Mouse (Mus musculus) layer of hippocampus, adult 6 months (tissue): ENCODE measurements around the gene Vipr2. TPM values are rescaled to one million over a fixed set of nuclear protein-coding genes. Genes with fewer than 3 reads are reported as not detected.

Source experiments
- long read RNA-seq, 2 experiments: library from polyadenylated mRNA; unstranded; transcript quantifications; one replicate each; pipeline ENCODE4 v2.0.0; 2019 to 2020
- microRNA-seq: library from miRNA; unstranded; fragments of <30 nt; microRNA quantifications from one replicate; pipeline ENCODE4 v1.2.0, GENCODE M21; 2020
- polyA plus RNA-seq: library from polyadenylated mRNA; unstranded; fragments of <200 nt; fragmentation: Nextera tagmentation; gene quantifications from 2 replicates; pipeline ENCODE4 v1.2.3, GENCODE M21; 2021

The Vipr2 gene
- 0.45 and 0.69 TPM in 2 replicates for polyA plus RNA-seq
- long read RNA-seq, experiment 1, partial matches to known transcripts: 0 of 1 reads
- long read RNA-seq, experiment 1, other reads (novel, unspliced or antisense): 1 of 1 reads
- long read RNA-seq, experiment 2, partial matches to known transcripts: 2 of 7 reads
- long read RNA-seq, experiment 2, other reads (novel, unspliced or antisense): 2 of 7 reads

DNA sequence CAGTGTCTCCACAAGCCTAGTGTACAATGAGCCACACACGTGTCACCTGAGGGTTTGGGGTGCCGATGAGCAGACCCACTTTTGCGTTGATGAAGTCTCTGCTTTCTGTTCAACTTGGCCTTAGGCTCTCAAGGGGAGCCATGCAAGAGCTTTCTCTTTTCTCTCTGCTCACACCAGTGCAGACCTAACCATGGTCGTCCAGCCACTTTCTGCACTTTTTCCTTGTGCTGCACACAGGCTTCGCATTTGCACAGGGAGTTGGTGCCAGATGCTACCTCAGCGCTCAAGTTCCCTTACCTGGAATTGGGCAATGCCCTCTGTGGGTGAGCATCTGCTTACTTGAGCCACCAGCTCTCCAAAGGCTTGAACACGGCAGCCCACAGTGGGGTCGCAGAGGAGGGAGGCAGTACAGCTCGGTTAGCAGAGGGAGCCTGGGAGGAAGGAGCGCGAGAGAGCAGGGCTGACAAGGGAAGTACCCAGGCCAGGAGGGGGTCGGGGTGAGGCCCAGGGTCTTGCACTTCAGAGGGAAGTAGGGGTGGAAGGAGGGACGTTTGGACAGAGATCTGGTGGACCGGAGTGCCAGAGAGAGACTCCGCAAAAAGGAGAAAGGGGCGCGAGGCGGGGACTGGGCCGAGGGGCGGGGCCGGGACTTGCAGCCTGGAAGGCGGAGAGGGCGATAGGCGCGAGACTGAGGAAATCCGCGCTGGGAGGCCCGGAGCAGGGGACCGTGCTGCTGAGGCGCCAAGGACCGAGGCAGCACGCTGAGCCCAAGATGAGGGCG, at the start of gene Vipr2:
Gene Vipr2 (plus strand): TSS at position 653 of the 781 bp plus-strand sequence.

DNA sequence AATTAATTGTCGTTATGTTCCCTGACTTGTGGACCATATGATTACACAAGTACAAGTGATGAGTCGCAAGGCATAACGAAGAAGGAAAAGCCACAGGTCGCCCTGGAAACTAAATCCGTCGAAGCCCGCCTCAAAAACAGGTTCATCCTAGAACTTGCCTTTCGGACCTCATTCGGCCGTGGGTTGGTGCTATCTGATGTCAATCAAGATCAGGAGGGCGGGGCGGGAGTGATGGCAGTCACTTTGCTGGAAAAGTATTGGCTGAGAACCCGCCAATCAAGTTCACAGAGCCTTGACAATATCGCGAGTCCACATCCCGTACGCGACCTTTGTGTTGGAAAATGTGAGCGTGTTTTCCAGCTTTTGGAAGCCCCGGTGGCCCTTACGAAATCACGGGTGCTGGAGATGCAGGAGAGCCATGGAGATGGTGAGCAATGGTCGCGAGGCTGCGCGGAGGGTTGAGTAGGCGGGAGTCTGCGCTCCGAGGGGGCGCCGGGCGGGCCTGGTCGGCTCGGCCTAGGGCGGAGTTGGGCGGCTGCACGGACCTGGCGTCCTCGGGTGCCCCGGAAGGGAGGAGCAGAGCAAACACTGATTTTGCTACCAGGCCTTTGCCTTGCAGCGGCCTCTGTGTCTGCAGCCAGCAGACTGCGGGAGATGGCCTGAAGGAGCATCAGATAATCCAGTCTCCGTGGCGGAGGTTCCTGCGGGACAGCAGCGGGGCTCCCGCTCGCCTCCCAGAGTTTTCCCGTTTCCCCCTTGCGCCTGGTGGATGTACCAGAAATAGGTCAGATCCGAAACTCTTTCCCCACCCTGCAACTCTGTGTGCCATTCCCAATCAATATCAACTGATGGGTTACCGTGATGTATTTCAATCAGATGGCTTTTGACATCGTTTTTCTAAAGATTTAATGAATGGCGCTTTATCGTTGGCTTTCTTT, 29.8 kb upstream of the Vipr2 start, which contains the start of gene Zfp386:
Gene Zfp386 (plus strand): TSS at position 285 of the 938 bp plus-strand sequence.

Small RNA genes lying within 50 kb of the gene (microRNA-seq; reads per million reads assigned to microRNA genes)
- gene Gm44372: not detected

Other genes starting within 250 kb of the Vipr2 start
- gene Zfp386, start 30.0 kb upstream of the Vipr2 start, polyA plus RNA-seq: 19.7 and 20.5 TPM in 2 replicates
- gene Wdr60, start 185.3 kb downstream of the Vipr2 start, polyA plus RNA-seq: 12.6 and 13.5 TPM in 2 replicates
- not detected in 2 replicates for gene Gm11027, start 197.7 kb downstream of the Vipr2 start, polyA plus RNA-seq
- gene Esyt2, start 203.5 kb downstream of the Vipr2 start, polyA plus RNA-seq: 5.2 and 5.5 TPM in 2 replicates